Mouse (Mus musculus) small intestine, adult 2 months (tissue): Measurements from ENCODE around the gene Patz1.

Source experiments
- CTCF ChIP-seq: fragments of 200-500 bp; IDR thresholded peaks from 2 replicates; pipeline ENCODE4 v1.5.1; 2012; ENCODE audit warnings: low read depth, mild to moderate bottlenecking, control low read depth, inconsistent platforms, low read length, moderate library complexity, mixed read lengths; ENCODE audit not compliant: insufficient replicate concordance, insufficient read length; ENCODE audit errors: extremely low read depth
- POLR2A ChIP-seq: fragments of 200-500 bp; IDR thresholded peaks from 2 replicates; pipeline ENCODE4 v1.6.1; 2012; ENCODE audit warnings: low read depth, mild to moderate bottlenecking, control low read depth, inconsistent platforms, low read length, moderate library complexity

DNA sequence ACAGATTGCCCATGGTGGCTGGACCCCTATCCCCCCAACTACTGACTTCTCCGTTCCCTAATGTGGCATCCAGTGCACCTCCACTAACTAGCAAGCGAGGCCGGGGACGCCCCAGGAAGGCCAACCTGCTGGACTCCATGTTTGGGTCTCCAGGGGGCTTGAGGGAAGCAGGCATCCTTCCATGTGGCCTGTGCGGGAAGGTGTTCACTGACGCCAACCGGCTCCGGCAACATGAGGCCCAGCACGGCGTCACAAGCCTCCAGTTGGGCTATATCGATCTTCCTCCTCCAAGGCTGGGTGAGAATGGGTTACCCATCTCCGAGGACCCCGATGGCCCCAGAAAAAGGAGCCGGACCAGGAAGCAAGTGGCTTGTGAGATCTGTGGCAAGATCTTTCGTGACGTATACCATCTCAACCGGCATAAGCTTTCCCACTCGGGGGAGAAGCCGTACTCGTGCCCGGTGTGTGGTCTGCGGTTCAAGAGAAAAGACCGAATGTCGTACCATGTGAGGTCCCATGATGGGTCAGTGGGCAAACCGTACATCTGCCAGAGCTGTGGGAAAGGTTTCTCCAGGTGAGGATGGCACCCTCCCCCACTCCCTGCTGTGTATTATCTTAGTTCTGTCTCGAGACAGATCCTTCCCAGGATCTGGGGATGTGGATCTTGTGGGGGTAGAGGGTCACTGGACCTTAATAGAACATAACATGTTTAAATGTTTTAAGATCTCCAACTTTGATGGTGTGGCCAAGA lies 2.8 kb downstream of the Patz1 start:
- TF ChIP-seq POLR2A, result no peak
- no peak for TF ChIP-seq CTCF
